Mouse (Mus musculus) urinary bladder, postnatal 14 days (tissue): Measurements from ENCODE around the gene Tmc5.

Experiments
- DNase-seq: peaks from one replicate; pipeline ENCODE4 v3.0.0; 2021; ENCODE audit warnings: low spot score

The Tmc5 gene

GRCm38 (mm10) chr7:118697168-118697567, 100.1 kb downstream of the Tmc5 start:
- DNase-seq = no peak

GRCm38 (mm10) chr7:118698882-118699281, 101.8 kb downstream of the Tmc5 start:
- no peak for DNase-seq

GRCm38 (mm10) chr7:118703144-118703561, 106.1 kb downstream of the Tmc5 start:
- peak; percentile 24 for DNase-seq

GRCm38 (mm10) chr7:118704001-118704850, 107.1 kb downstream of the Tmc5 start:
- no peak for DNase-seq

- DNase-seq = peak; percentile 90
These were observed 108.2 kb downstream of the Tmc5 start, which contains the start of gene Gde1 for GRCm38 (mm10) chr7:118705101-118705961. Gene Gde1 (minus strand): TSS chr7:118705778.

- no peak for DNase-seq
These were observed 109.0 kb downstream of the Tmc5 start for GRCm38 (mm10) chr7:118706051-118706450.

- no peak for DNase-seq
These were observed 109.4 kb downstream of the Tmc5 start for GRCm38 (mm10) chr7:118706488-118706887.

- DNase-seq = peak; percentile 52
These were observed 110.1 kb downstream of the Tmc5 start for GRCm38 (mm10) chr7:118707216-118707615.

- peak; percentile 71 for DNase-seq
These were observed 110.9 kb downstream of the Tmc5 start for GRCm38 (mm10) chr7:118708002-118708401.

- no peak for DNase-seq
These were observed 113.7 kb downstream of the Tmc5 start for GRCm38 (mm10) chr7:118710776-118711175.

- peak; percentile 93 for DNase-seq
These were observed 115.4 kb downstream of the Tmc5 start, which contains the start of gene Ccp110 for GRCm38 (mm10) chr7:118712228-118713173. Gene Ccp110 (plus strand): TSS chr7:118712552.

GRCm38 (mm10) chr7:118714873-118715272, 117.8 kb downstream of the Tmc5 start:
- DNase-seq = no peak

GRCm38 (mm10) chr7:118718066-118718465, 121.0 kb downstream of the Tmc5 start:
- DNase-seq = no peak

GRCm38 (mm10) chr7:118723927-118724326, 126.8 kb downstream of the Tmc5 start:
- DNase-seq = no peak
